Mouse (Mus musculus) brain, embryonic 14.5 days (tissue): Measurements from ENCODE around the gene Smim24.

Experiments
- CTCF ChIP-seq: fragments of 200-500 bp; IDR thresholded peaks from 2 replicates; pipeline ENCODE4 v1.5.1; 2012; ENCODE audit warnings: inconsistent platforms, mild to moderate bottlenecking, moderate library complexity, borderline replicate concordance; ENCODE audit not compliant: insufficient read depth, insufficient read length; ENCODE audit errors: extremely low read depth
- POLR2A ChIP-seq: fragments of 200-500 bp; IDR thresholded peaks from 2 replicates; pipeline ENCODE4 v1.6.1; 2012; ENCODE audit warnings: mild to moderate bottlenecking, inconsistent platforms, borderline replicate concordance; ENCODE audit not compliant: poor library complexity, insufficient read depth, insufficient read length, severe bottlenecking; ENCODE audit errors: extremely low read depth

DNA sequence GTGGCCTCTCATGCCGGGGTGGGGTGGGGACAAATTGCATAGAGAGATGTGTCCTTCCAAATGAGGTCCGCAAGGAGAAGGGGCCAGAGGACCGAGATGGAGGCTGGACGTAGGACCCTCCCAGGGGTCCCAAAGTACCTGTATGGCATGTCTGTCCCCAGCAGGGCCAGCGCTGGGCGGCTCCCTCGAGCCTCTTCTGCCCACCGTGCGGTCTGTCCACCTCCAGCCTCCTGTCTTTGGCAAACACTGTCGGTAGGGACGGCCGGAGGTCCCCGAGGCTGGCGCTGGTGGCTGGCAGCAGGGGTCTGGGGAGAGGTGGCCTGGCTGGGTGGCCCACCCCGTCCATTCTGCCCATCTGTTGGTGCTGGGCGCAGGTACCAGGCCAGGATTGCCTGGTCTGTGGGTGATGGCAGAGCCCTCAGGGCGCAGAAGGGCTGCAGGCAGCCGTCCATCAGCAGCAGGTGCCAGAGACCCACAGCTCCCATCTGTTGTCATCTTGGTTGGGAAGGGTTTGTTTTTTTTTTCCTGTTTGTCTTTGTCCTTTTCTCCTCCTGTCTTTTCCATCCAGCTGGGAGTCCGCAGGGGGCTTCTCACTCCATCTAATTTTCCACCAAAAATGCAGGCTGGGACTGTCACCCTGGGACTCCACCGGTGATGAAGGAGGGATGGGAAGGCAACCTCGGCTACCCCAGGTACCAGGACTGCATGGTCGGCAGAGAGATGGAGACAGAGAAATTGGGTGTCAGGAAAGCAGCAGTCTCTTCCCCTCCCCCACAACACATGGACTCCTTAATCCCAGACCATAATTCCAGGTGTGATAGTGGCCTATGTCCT lies 7.7 kb downstream of the Smim24 start:
- TF ChIP-seq POLR2A: no peak
- TF ChIP-seq CTCF: no peak
